Mouse (Mus musculus): ENCODE measurements around the gene Orai3.
"Not testable (repeated sequence)": the region's sequence is repeated elsewhere in the genome, so short reads cannot be mapped to it uniquely, and the experiment has no call there.

Gene Orai3

GRCm38 (mm10) chr7:127763642-127764041 is 6.0 kb upstream of the Orai3 start:
- DNase-seq (ENCODE audit: low spot score in 2 of 2), result no peak

- DNase-seq (ENCODE audit: low spot score in 2 of 2), result no peak
Observed at GRCm38 (mm10) chr7:127765756-127766155, 3.9 kb upstream of the Orai3 start.

- DNase-seq (ENCODE audit: low spot score in 2 of 2), result no peak
Observed at GRCm38 (mm10) chr7:127766851-127767609, 2.6 kb upstream of the Orai3 start.

- DNase-seq (ENCODE audit: low spot score in 2 of 2), result no peak
Observed at GRCm38 (mm10) chr7:127767671-127768345, 1.8 kb upstream of the Orai3 start.

- DNase-seq (ENCODE audit: low spot score in 2 of 2), result no peak
Observed at GRCm38 (mm10) chr7:127768346-127768996, 1.1 kb upstream of the Orai3 start.

- DNase-seq (ENCODE audit: low spot score in 2 of 2), result peak; percentile 95 to 97
Observed at GRCm38 (mm10) chr7:127768997-127769593, 520 bp upstream of the Orai3 start.

- DNase-seq (ENCODE audit: low spot score in 2 of 2), result no peak
Observed at GRCm38 (mm10) chr7:127770039-127770905, 657 bp downstream of the Orai3 start.

- DNase-seq (ENCODE audit: low spot score in 2 of 2), result peak; percentile 55 to 72
Observed at GRCm38 (mm10) chr7:127771262-127771661, 1.6 kb downstream of the Orai3 start.

GRCm38 (mm10) chr7:127772080-127772479 is 2.5 kb downstream of the Orai3 start:
- no peak for DNase-seq (ENCODE audit: low spot score in 2 of 2)

- DNase-seq (ENCODE audit: low spot score in 2 of 2), result no peak
Observed at GRCm38 (mm10) chr7:127772557-127772956, 2.9 kb downstream of the Orai3 start.

- peak in 1 of 2 experiments; percentile 54 for DNase-seq (ENCODE audit: low spot score in 2 of 2)
Observed at GRCm38 (mm10) chr7:127773664-127774384, 4.2 kb downstream of the Orai3 start.

GRCm38 (mm10) chr7:127775837-127776236 is 6.2 kb downstream of the Orai3 start:
- not testable (repeated sequence) for DNase-seq (ENCODE audit: low spot score in 2 of 2)

GRCm38 (mm10) chr7:127776426-127776825 is 6.8 kb downstream of the Orai3 start, which contains the start of gene Setd1a:
Setd1a (plus strand) TSS chr7:127776670.
- peak; percentile 77 to 84 for DNase-seq (ENCODE audit: low spot score in 2 of 2)

- peak; percentile 94 for DNase-seq (ENCODE audit: low spot score in 2 of 2)
Observed at GRCm38 (mm10) chr7:127776878-127777473, 7.4 kb downstream of the Orai3 start.

- no peak for DNase-seq (ENCODE audit: low spot score in 2 of 2)
Observed at GRCm38 (mm10) chr7:127777474-127778266, 8.1 kb downstream of the Orai3 start.

GRCm38 (mm10) chr7:127778350-127778749 is 8.7 kb downstream of the Orai3 start:
- DNase-seq (ENCODE audit: low spot score in 2 of 2), result no peak

- DNase-seq (ENCODE audit: low spot score in 2 of 2), result no peak
Observed at GRCm38 (mm10) chr7:127785308-127785707, 15.7 kb downstream of the Orai3 start, which contains the start of gene Gm49388. Gm49388 (plus strand) TSS chr7:127785608.

GRCm38 (mm10) chr7:127797076-127797845 is 27.6 kb downstream of the Orai3 start:
- DNase-seq (ENCODE audit: low spot score in 2 of 2), result no peak

Data from right cerebral cortex, postnatal 36 days (tissue).